Mouse (Mus musculus) heart, adult 2 months (tissue): ENCODE measurements around the gene 1810010H24Rik.

Experiments used
- CTCF ChIP-seq: fragments of 200-600 bp; IDR thresholded peaks from 2 replicates; pipeline ENCODE4 v1.8.1; 2022; ENCODE audit warnings: antibody characterized with exemption, mild to moderate bottlenecking, moderate library complexity
- EP300 ChIP-seq: fragments of 200-500 bp; IDR thresholded peaks from 2 replicates; pipeline ENCODE4 v1.6.1; 2011; ENCODE audit warnings: low read depth, low read length, control low read depth; ENCODE audit not compliant: insufficient read depth
- POLR2A ChIP-seq: fragments of 200-500 bp; IDR thresholded peaks from 2 replicates; pipeline ENCODE4 v1.6.1; 2011; ENCODE audit warnings: mild to moderate bottlenecking, low read depth, low read length, control low read depth; ENCODE audit not compliant: insufficient read depth

DNA sequence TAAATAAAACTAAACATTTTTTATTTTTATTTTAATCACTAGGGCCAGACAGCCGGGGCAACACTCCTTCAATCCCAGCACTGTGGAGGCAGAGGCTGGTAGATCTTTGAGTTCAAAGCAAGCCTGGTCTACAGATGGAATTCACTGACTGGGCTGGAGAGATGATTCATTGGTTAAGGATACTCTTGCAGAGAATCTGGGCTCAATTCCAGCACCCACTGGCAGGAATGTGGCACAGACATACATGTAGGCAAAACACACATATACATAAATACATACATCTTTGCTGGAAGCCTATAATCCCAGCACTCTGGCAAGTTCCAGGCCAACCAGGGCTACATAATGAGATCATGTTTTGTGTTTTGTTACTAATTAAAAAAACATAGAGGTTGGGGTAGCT is 19.9 kb upstream of the 1810010H24Rik start:
- TF ChIP-seq POLR2A = no peak
- peak; percentile 25; the same call in 1 of the 2 replicates for TF ChIP-seq CTCF
- no peak for TF ChIP-seq EP300
